Mouse (Mus musculus): ENCODE measurements at regions not wholly inside any gene's neighbourhood (a gene's known extent, or its start where the extent isn't known, plus 50 kb on each side); places are given as distances from the start of the nearest gene placed in this dataset.

DNA sequence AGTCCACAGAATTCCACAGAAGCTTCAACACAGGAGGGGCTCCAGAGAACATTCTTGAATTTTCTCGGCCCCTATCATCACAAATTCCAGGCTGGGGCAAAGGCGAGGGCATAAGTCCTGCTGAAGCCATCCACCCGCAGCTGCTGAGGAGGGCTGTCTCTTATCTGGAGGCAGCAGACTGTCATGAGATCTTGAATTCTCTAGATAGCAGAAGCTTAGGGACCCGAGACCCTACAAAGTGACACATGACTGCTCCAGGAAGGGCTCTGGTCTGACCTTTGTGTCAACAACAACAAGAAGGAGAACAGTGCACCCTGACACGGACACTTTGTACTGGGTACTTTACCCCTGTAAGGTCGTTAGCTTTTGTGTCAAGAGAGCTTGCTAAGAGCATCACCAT is 57.2 kb downstream of the Lao1 start:
- TF ChIP-seq GATA1 (IDR thresholded peaks at IDR 0.05; ENCODE audit: low read length): peak; percentile 78

DNA sequence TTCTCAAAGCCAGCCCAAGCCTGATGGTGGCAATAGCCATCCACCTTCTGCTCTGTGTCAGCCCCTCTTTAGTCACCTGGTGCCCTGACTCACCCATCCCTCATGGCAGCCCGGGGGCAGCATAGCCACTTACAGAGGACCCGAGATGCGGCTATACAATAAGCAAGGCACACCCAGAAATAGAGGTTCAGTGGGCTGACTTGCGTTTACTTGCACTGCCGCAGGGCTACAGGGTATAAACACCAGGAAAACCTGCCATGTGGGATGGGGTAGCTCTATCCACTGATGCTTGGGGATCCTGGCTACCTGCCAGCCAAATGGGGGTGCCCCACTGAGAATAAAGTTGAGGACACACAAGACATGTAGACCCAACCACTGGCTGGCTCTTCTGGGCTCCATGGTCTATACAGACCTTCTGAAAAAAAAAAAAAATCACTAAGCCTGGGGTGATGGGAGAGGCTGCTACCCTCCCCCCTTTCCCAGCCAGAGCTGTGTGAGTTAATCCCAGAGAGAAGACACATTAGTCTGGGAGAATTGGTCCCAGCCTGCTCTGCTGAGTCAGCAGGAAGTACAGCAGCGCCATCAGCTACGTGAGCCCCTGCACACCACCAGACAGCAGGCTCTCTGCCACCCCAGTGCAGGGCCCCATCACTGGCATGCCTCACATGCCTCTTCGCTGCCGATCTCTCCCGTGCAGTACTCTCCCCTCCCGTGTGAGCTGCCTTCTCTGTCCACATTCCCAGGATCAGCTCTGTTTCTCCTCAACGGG is 57.8 kb downstream of the Lao1 start:
- TF ChIP-seq GATA1 (IDR thresholded peaks at IDR 0.05; ENCODE audit: low read length): no peak

DNA sequence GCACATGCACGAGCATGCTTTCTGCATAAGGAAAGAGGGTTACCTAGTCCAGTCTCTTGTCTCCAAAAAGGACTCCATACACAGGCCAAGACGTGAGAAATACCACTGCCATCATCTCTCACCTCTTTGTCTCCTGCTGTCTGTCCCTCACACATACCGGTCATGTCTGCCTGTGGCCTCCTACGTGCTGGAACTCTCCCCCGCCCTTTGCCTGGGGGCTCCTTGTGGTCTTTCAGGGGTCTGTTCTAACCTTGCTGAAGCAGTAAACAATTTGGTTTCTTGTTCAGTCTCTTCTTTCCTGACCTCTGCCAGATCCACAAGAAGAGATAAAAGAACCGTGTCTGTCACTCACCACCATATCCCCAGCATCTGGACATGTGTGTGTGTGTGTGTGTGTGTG is 61.0 kb downstream of the Lao1 start:
- no peak for TF ChIP-seq GATA1 (IDR thresholded peaks at IDR 0.05; ENCODE audit: low read length)

DNA sequence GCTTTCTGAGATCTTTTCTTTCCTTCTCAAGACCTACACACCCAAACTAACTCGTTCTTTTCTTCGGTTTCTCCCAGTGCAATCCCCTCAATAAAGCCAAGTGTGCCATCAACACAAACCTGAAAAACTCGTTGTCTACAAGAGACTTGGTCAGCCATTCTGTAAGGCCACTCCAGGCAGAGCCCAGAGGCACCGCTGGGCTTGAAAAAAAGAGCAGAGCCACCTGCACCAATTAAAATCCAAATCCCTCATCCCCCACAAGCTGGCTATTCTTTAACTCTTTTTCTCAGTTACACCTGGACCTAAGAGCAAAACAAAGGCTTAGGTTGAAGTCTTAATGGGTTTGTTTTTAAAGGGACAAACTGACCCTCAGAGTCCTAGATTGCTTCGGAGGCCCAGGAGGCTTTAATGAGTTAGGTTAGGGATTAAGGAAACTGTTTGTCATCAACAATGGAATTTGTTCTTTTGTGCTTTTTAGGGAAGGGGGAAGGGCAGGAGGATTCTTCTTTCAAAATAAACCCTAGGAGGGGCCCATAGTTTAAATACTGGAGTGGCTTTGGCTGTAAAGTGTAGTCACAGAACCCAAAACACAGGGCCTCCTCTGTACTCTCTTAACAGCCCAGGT is 65.0 kb downstream of the Lao1 start:
- TF ChIP-seq GATA1 (IDR thresholded peaks at IDR 0.05; ENCODE audit: low read length): no peak

DNA sequence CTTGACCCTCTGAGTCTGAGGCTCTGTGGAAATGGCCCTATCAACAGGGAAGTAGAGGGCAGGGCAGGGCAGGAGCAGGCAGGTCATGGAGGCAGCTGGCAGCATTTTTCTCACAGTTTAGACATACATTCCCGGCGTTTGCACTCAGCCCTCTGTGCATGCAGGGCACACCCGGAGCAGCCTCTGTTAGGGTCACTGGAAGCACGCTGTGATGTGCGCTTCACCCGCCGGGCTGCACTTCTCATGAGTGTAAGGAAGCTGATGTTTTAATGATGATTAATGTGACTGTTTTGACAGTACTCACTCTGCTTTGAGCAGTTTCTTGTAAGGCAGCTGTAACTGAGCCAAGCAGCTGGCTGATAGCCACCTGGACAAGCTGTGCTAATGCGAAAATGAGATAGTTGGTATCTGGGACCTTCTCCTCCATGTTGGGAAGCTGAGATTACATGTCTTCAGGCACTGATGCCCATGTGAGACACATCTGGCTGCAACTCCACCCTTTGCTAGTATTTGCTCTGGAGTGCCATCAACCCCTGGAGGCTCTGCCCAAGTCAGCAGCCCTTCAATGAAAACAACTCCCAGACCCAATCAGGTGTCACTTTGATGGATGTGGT is 66.9 kb downstream of the Lao1 start:
- TF ChIP-seq GATA1 (IDR thresholded peaks at IDR 0.05; ENCODE audit: low read length): peak; percentile 85

DNA sequence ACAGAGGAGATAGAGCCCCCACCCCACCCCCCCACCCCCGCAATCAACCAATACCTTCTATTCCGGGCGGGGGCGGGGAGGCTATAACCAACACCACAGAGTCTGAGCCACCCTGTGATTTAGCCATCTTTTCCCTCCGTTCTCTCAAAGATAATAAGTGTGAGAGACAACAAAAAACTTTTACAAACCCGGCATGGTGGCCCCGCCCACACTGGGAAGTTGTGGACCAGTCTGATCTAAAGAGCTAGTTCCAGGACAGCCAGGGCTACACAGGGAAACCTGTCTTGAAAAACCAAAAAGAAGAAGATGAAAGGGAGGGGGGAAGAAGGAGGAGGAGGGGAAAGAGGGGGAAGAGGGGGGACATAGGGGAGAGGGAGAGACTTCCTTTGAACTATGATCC is 67.7 kb downstream of the Lao1 start:
- TF ChIP-seq GATA1 (IDR thresholded peaks at IDR 0.05; ENCODE audit: low read length): no peak

DNA sequence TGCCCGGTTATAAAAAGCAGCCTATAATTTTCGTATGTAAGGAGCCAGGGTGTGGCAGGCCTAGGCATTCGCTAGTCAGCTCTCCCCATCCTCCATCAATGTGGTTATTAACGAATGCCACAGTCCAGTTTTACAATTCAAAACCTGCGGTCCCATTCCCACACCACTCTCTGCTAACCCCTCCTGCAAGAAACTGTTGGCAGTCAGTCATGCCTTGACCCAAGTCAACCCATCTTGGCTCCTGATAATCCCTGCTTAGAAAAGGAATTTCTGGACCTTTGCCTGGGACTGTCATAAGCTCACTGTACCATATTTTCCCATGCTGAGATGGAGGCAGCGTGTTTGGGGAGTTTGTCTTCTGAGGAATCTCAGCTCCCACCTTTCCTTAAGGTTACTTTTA is 68.4 kb downstream of the Lao1 start:
- no peak for TF ChIP-seq GATA1 (IDR thresholded peaks at IDR 0.05; ENCODE audit: low read length)

DNA sequence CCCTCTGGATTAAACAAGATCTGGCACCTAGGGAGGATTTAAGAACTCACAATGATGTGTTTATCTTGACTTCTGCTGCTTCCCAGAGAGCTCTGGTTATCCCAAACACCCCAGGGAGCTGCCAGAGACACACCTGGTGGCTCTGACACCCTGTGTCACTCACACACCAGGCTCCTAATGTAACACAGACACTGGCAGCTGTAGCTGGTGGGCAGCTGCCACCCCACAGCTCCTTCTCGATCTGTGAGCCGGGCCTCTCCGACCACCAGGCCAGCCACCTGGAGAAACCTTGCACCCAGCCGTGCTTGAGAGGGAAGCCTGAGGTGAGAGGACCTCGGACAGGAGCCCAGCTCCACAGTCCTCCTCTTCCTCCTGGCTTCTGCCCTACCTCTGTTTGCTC is 69.5 kb downstream of the Lao1 start:
- no peak for TF ChIP-seq GATA1 (IDR thresholded peaks at IDR 0.05; ENCODE audit: low read length)

DNA sequence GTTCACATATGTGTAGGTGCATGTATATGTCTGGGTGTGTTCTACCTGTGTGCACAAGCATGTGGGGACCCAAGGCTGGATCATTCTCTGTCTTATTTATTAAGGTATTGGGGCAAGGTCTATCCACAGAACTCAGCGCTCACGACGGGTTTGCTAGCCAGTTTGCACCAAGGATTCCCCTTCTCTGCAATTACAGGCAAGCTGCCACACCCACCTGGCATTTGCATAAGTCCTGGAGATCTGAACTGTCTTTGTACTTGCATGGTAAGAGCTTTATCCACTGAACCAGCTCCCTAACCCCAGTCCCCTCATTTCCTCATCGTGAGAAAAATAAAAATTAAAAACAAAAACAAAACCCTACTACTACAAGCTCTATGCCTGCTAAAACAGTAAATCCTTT is 71.6 kb downstream of the Lao1 start:
- TF ChIP-seq GATA1 (IDR thresholded peaks at IDR 0.05; ENCODE audit: low read length): no peak

DNA sequence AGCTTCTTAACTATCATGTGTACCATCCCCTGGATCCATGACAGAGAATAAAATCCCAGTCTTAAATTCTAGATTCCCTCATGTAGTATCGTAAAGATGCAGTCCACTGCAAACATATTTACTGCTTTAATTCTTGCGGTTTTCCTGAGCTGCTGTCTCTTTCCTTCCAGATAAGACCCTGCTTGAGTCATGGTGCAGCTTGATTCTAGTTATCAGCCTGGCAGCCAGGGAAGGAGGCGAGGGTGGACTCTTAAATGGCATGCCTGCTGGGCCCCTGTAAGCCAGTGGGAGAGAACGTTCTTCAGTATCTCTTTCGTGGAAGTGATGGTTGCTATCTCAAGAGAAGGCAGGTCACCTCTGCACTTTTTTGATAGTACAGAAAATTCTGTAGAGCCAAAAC is 71.9 kb upstream of the Slc2a1 start:
- peak; percentile 62 for TF ChIP-seq GATA1 (IDR thresholded peaks at IDR 0.05; ENCODE audit: low read length)

DNA sequence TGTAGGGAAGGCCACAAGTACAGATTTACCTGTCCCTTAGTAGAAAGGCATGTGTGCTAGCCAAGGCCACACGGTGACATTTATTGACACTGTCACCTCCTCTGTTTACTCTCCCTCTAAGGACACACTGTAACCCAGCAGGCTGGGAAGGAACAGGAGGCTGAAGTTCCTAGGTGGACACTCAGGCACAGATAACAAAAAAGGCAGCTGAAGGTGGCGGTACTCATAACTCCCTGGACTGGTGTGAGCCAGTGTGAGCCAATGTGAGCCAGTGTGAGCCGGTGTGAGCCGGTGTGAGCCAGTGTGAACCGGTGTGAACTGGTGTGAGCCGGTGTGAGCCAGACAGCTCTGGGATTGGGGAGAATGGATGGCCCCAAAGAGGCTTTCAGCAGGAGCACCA is 68.5 kb upstream of the Slc2a1 start:
- no peak for TF ChIP-seq GATA1 (IDR thresholded peaks at IDR 0.05; ENCODE audit: low read length)

DNA sequence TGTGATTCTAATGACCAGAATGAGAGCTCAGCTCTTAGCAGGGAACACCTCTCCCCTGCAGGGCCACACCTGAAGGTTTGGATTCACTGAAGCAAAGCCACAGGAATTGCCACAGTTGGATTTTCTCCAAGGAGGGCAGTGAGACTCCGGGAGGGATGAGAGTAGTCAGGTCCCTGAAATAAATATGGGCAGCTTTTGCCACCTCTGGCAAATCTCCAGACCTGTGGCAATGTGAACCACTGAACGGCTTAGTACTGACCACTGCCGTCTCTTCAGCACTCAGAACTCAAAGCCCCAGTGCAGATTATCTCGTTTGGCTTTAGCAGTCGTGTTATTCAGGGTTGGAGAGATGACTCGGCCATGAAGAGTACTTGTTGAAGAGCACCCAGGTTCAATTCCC is 66.9 kb upstream of the Slc2a1 start:
- TF ChIP-seq GATA1 (IDR thresholded peaks at IDR 0.05; ENCODE audit: low read length): no peak

DNA sequence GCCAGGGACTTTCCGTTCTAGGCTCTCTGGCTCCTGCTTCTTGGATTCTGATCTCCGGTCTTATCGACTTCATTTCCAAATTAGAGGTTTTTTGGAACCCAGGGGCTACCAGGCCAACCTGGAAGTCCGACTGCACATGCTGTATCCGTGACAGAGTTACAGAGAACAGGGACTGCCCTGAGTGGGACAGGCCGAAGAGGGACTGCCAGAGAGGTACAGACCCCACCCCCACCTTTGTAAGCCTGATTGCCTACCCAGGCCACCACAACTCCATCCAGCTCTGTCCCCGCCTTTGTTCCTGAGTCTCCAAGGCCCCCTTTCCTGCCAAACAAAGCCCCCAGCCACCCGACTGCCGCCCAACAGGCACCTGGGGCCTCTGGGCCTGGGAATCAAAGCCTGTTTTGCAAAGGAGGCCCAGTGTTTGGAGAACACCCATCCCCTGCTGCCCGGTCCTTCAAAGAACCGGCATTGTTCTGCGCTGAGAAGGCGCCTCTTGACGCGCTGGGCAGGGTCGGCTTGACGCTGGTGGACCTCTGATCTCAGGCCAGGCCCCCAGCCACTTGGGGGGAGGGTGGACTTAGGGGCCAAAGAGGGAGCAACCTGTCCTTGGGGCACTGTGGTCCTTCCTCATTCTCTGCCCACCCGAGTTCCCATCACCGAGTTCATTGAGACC is 64.4 kb upstream of the Slc2a1 start:
- no peak for TF ChIP-seq GATA1 (IDR thresholded peaks at IDR 0.05; ENCODE audit: low read length)

DNA sequence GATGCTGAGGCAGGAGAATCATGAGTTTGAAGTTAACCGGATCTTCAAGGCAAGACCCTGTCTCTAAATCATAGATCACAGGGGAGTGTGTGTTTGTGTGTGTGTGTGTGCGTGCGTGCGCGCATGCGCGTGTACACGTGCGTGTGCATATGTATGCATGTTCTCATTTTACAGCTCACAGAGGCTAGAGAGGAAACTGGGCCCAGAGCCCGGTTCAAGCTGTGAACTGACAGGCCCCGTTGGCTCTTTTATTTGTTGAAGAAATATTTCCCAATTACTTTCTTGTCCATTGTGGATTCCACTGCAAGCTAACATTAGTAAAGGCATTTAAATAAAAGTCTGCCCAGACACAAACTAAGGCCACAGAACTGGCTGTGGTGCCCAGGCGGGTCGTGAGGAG is 63.7 kb upstream of the Slc2a1 start:
- TF ChIP-seq GATA1 (IDR thresholded peaks at IDR 0.05; ENCODE audit: low read length): no peak

DNA sequence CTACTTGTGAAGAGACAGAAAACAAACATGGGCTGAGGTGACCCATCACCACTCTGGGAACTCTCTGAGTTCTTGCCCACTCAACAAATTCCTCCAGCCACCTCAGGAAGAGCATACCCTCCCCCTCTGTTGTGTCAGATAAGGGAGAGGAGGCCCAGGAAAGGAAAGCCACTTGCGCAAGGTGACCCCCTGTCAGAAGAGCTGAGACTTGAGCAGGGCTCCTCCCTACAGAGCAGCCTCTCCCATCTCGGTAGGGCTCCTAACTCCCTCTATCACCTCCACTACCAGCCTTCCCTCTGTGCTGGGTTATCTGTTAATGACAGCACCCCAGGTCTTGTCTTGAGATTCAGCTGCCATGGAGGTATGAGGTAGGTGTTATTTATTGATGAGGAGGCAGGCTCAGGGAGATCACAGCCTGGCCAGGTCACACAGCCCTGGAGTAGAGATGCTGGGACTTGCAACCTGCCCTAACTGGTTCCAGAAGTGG is 57.6 kb upstream of the Slc2a1 start:
- no peak for TF ChIP-seq GATA1 (IDR thresholded peaks at IDR 0.05; ENCODE audit: low read length)

DNA sequence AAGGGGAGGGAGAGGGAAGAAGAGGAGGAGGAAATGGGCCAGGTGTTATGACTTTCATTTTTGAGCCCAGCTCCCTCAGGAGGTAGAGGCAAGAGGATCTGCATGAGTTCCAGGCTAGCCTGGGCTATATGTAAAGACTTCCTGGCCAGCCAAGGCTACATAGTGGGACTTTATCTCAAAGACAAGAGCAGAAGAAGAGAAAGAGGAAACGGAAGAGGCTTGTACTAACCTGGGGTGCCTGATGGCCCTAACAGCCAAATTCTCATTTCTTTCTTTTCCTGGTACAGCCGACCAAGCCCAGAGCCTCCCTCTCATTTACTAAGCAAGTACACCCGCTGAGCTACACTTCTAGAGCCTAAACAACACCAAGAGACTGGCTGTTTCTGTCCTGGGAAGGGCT is 56.0 kb upstream of the Slc2a1 start:
- no peak for TF ChIP-seq GATA1 (IDR thresholded peaks at IDR 0.05; ENCODE audit: low read length)
